Mouse (Mus musculus) MEL (cell line): ENCODE data around the gene Ncoa5. TPM values are rescaled to one million over a fixed set of nuclear protein-coding genes. Genes with fewer than 3 reads are reported as not detected.

Experiments used
- DNase-seq: peaks from one replicate; pipeline ENCODE4 v3.0.0; 2011; ENCODE audit warnings: low read depth, low spot score
- H3K27ac ChIP-seq: 2 replicates; pipeline ENCODE4 v1.5.1; 2012; ENCODE audit warnings: low read depth, mild to moderate bottlenecking, control low read depth, low read length, moderate library complexity; ENCODE audit not compliant: control insufficient read depth
- H3K27me3 ChIP-seq, 2 experiments: fragments of 150-350 bp in 1 of 2; sonication (generic) in 1 of 2; 2 replicates each; pipeline ENCODE4 v1.6.1; 2012; ENCODE audit warnings: low read length in 2 of 2, mild to moderate bottlenecking in 2 of 2, improper control_type of control experiment in 1 of 2, moderate library complexity in 1 of 2; ENCODE audit not compliant: insufficient read depth in 2 of 2, control insufficient read depth in 1 of 2
- H3K36me3 ChIP-seq, 2 experiments: 2 replicates each; pipeline ENCODE4 v1.6.1; 2012 to 2014; ENCODE audit warnings: low read length in 2 of 2, improper control_type of control experiment in 1 of 2, inconsistent platforms in 1 of 2, mild to moderate bottlenecking in 1 of 2; ENCODE audit not compliant: insufficient read depth in 2 of 2, control insufficient read depth in 1 of 2
- H3K4me1 ChIP-seq, 2 experiments: fragments of 150-350 bp in 1 of 2; sonication (generic) in 1 of 2; 2 replicates each; pipeline ENCODE4 v1.6.1; 2012; ENCODE audit warnings: low read length in 2 of 2, improper control_type of control experiment in 1 of 2, mild to moderate bottlenecking in 1 of 2; ENCODE audit not compliant: insufficient read depth in 2 of 2, control insufficient read depth in 1 of 2
- H3K4me3 ChIP-seq, 2 experiments: fragments of 150-350 bp in 1 of 2; sonication (generic) in 1 of 2; 2 replicates each; pipeline ENCODE4 v1.5.1; 2012; ENCODE audit warnings: low read depth in 2 of 2, low read length in 2 of 2, mild to moderate bottlenecking in 2 of 2, moderate library complexity in 2 of 2, control low read depth in 1 of 2, improper control_type of control experiment in 1 of 2; ENCODE audit not compliant: control insufficient read depth in 1 of 2, insufficient read depth in 1 of 2
- H3K79me2 ChIP-seq: 2 replicates; pipeline ENCODE4 v1.6.1; 2012; ENCODE audit warnings: mild to moderate bottlenecking, low read length, moderate library complexity; ENCODE audit not compliant: control insufficient read depth, poor library complexity, insufficient read depth
- H3K9ac ChIP-seq: 2 replicates; pipeline ENCODE4 v1.6.1; 2012; ENCODE audit warnings: low read depth, mild to moderate bottlenecking, control low read depth, low read length, moderate library complexity; ENCODE audit not compliant: control insufficient read depth, poor library complexity, severe bottlenecking
- H3K9me3 ChIP-seq: fragments of 150-350 bp; sonication (generic); replicated peaks from 2 replicates; pipeline ENCODE4 v1.6.1; 2012; ENCODE audit warnings: mild to moderate bottlenecking, low read length, improper control_type of control experiment, moderate library complexity; ENCODE audit not compliant: insufficient read depth
- BHLHE40 ChIP-seq: IDR thresholded peaks from 2 replicates; pipeline ENCODE4 v1.6.1; 2012; ENCODE audit warnings: low read depth, mild to moderate bottlenecking, inconsistent platforms, low read length, improper control_type of control experiment, borderline replicate concordance
- CHD2 ChIP-seq: IDR thresholded peaks from 2 replicates; pipeline ENCODE4 v1.6.1; 2011; ENCODE audit warnings: low read length, improper control_type of control experiment
- E2F4 ChIP-seq: IDR thresholded peaks from 2 replicates; pipeline ENCODE4 v1.6.1; 2011; ENCODE audit warnings: low read depth, low read length, improper control_type of control experiment, borderline replicate concordance
- EP300 ChIP-seq, 2 experiments: IDR thresholded peaks; 2 replicates each; pipeline ENCODE4 v1.6.1; 2011; ENCODE audit warnings: improper control_type of control experiment in 2 of 2, low read length in 2 of 2, low read depth in 1 of 2, mild to moderate bottlenecking in 1 of 2
- ETS1 ChIP-seq: IDR thresholded peaks from 2 replicates; pipeline ENCODE4 v1.6.1; 2012; ENCODE audit warnings: low read depth, mild to moderate bottlenecking, inconsistent platforms, low read length, improper control_type of control experiment, moderate library complexity
- GABPA ChIP-seq: IDR thresholded peaks from 2 replicates; pipeline ENCODE4 v1.6.1; 2012; ENCODE audit warnings: low read depth, mild to moderate bottlenecking, inconsistent platforms, low read length, improper control_type of control experiment, moderate library complexity
- HCFC1 ChIP-seq: IDR thresholded peaks from 2 replicates; pipeline ENCODE4 v1.6.1; 2012; ENCODE audit warnings: low read depth, mild to moderate bottlenecking, inconsistent platforms, low read length, improper control_type of control experiment, moderate library complexity
- JUND ChIP-seq: IDR thresholded peaks from 2 replicates; pipeline ENCODE4 v1.6.1; 2011; ENCODE audit warnings: low read depth, mild to moderate bottlenecking, improper control_type of control experiment, low read length
- KAT2A ChIP-seq: conservative IDR thresholded peaks from 2 replicates; pipeline ENCODE4 v1.6.1; 2012; ENCODE audit warnings: low read depth, low read length, improper control_type of control experiment, inconsistent platforms
- MAFK ChIP-seq: IDR thresholded peaks from 2 replicates; pipeline ENCODE4 v1.6.1; 2011; ENCODE audit warnings: low read depth, mild to moderate bottlenecking, low read length, improper control_type of control experiment, borderline replicate concordance
- MAZ ChIP-seq: IDR thresholded peaks from 2 replicates; pipeline ENCODE4 v1.6.1; 2012; ENCODE audit warnings: low read depth, mild to moderate bottlenecking, inconsistent platforms, low read length, improper control_type of control experiment
- MXI1 ChIP-seq: IDR thresholded peaks from 2 replicates; pipeline ENCODE4 v1.6.1; 2011; ENCODE audit warnings: mild to moderate bottlenecking, low read depth, low read length, improper control_type of control experiment
- MYB ChIP-seq: IDR thresholded peaks from 2 replicates; pipeline ENCODE4 v1.6.1; 2011; ENCODE audit warnings: mild to moderate bottlenecking, low read depth, low read length, improper control_type of control experiment
- MYC ChIP-seq: IDR thresholded peaks from 2 replicates; pipeline ENCODE4 v1.6.1; 2011; ENCODE audit warnings: low read depth, mild to moderate bottlenecking, low read length, improper control_type of control experiment, moderate library complexity
- NELFE ChIP-seq: IDR thresholded peaks from 2 replicates; pipeline ENCODE4 v1.6.1; 2011; ENCODE audit warnings: low read depth, low read length, improper control_type of control experiment
- POLR2AphosphoS2 ChIP-seq: IDR thresholded peaks from 2 replicates; pipeline ENCODE4 v1.6.1; 2011; ENCODE audit warnings: low read length, improper control_type of control experiment
- SMC3 ChIP-seq: IDR thresholded peaks from 2 replicates; pipeline ENCODE4 v1.6.1; 2011; ENCODE audit warnings: low read depth, low read length, improper control_type of control experiment
- TBP ChIP-seq: IDR thresholded peaks from 2 replicates; pipeline ENCODE4 v1.8.0; 2011; ENCODE audit warnings: low read depth, low read length, improper control_type of control experiment
- USF2 ChIP-seq, 2 experiments: IDR thresholded peaks; 2 replicates each; pipeline ENCODE4 v1.6.1; 2011 to 2012; ENCODE audit warnings: improper control_type of control experiment in 2 of 2, low read length in 2 of 2, borderline replicate concordance in 1 of 2, inconsistent platforms in 1 of 2, low read depth in 1 of 2, mild to moderate bottlenecking in 1 of 2; ENCODE audit not compliant: insufficient read depth in 1 of 2
- ZC3H11A ChIP-seq: IDR thresholded peaks from 2 replicates; pipeline ENCODE4 v1.6.1; 2012; ENCODE audit warnings: low read depth, mild to moderate bottlenecking, inconsistent platforms, low read length, improper control_type of control experiment
- ZKSCAN1 ChIP-seq: IDR thresholded peaks from 2 replicates; pipeline ENCODE4 v1.6.1; 2012; ENCODE audit warnings: low read depth, mild to moderate bottlenecking, inconsistent platforms, low read length, improper control_type of control experiment, moderate library complexity
- polyA plus RNA-seq, 2 experiments: library from polyadenylated mRNA; stranded (reverse) in 1 of 2; unstranded in 1 of 2; fragments of >175 nt in 1 of 2; fragments of >200 nt in 1 of 2; gene quantifications; 2 replicates each; pipeline versions ENCODE4 v1.2.1 to v1.2.4; 2012; ENCODE audit warnings: low replicate concordance in 2 of 2, low read depth in 1 of 2; ENCODE audit not compliant: insufficient read length in 2 of 2, insufficient read depth in 1 of 2, missing spikeins in 1 of 2
- total RNA-seq: library from RNA; depleted of rRNA; stranded (reverse); fragments of 300-350 nt; gene quantifications from 2 replicates; pipeline ENCODE4 v1.2.3, GENCODE M21; 2012

Ncoa5 gene
- total and polyA plus RNA-seq, 3 experiments, result 35.8 to 76.6 (median 61.0) TPM

DNA sequence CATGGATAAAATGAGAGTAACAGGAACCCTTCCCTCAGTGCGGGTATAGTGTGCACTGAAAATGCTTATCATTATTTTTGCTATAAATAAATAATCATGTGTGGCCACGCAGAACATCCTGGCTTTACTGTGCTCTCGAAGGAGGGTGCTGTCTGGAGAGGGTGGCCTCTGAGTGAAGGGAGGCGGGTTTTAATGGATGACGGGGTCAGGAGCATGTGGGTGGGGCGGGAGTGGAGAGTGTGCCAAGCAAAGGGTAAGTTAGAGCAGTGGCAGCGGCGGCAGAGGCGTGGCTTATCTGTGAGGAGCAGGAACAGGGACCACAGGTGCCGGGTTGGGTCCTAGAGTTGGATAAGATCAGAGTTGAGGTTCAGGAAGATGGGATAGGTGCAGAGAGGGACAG, 42.9 kb downstream of the Ncoa5 start:
- no peak overlapping the region for H3K9ac ChIP-seq
- no peaks in the 10 kb centered on the region for H3K36me3 ChIP-seq
- H3K27me3 ChIP-seq, result no peaks in the 10 kb centered on the region
- H3K4me1 ChIP-seq, result 0 out of 4 replicates have a peak, but pooled peaks cover 0 to 11% of the 10 kb centered on the region in 2 experiments
- no peak overlapping the region for H3K4me3 ChIP-seq
- no peak for TF ChIP-seq ZKSCAN1
- no peak for TF ChIP-seq KAT2A
- no peak for TF ChIP-seq CHD2
- TF ChIP-seq MYB, result no peak
- no peak for TF ChIP-seq GABPA
- no peak for TF ChIP-seq MXI1
- no peak for TF ChIP-seq MAFK
- TF ChIP-seq HCFC1, result no peak
- no peak for TF ChIP-seq SMC3
- TF ChIP-seq ETS1, result no peak
- no peak for TF ChIP-seq MYC
- TF ChIP-seq, all 39 proteins: peak for 0
- Histone ChIP-seq H3K27ac (no peak overlapping the region), H3K9me3 (no peaks in the 10 kb centered on the region), H3K79me2 (no peaks in the 10 kb centered on the region)
- peak; percentile 51 for DNase-seq

DNA sequence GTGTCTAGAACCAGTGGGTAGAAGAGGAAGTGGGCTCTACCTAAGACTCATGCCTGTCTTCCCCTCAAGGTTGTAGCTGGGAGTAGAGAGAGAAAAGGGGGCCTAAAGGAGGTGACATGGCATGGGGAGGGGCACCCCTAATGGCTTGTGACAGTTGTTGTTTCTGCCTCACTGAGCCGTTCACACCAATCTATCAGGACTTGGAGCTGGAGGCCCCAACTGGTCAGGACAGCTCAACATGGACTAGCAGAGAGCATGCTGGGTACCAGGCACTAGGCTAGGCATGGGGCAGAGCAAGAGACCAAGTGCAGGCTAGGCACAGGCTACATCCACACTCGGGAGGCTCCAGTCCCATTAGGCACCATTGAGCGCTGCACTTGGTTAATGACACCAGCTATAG, 43.6 kb downstream of the Ncoa5 start:
- Histone ChIP-seq H3K27ac (no peak overlapping the region), H3K27me3 (no peaks in the 10 kb centered on the region), H3K79me2 (no peaks in the 10 kb centered on the region), H3K4me3 (no peak overlapping the region), H3K9ac (no peak overlapping the region), H3K4me1 (0 out of 4 replicates have a peak, but pooled peaks cover 0 to 11% of the 10 kb centered on the region in 2 experiments), H3K9me3 (no peaks in the 10 kb centered on the region), H3K36me3 (no peaks in the 10 kb centered on the region)
- DNase-seq, result no peak
- TF ChIP-seq EP300 (IDR thresholded peaks at IDR 0.05; ENCODE audit: low read depth in 1 of 2, low read length in 2 of 2), result no peak
- TF ChIP-seq MYB, result no peak
- no peak for TF ChIP-seq MAZ

DNA sequence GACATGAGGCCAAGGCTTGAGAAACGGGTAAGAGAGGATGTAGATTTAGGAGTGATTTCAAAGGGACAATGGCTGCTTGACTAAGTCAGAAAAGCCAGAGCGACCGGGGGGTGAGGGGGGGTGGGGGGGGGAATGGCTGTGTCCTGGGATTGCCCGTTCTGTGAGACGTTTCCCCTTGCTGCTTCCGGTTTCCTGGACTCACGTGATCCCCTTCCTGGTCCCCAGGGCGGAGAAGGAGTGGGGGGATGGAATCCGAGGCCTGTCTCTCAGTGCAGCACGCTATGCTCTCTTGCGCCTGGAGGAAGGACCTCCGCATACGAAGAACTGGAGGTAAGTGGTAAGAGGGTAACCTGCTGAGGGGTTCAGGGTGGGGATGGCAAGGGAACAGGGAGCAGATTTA, 45.9 kb downstream of the Ncoa5 start:
- Histone ChIP-seq H3K9ac (no peak overlapping the region), H3K9me3 (no peaks in the 10 kb centered on the region), H3K4me3 (no peak overlapping the region), H3K27ac (no peak overlapping the region), H3K36me3 (no peaks in the 10 kb centered on the region), H3K4me1 (0 out of 4 replicates have a peak, but pooled peaks cover 0 to 11% of the 10 kb centered on the region in 2 experiments), H3K79me2 (no peaks in the 10 kb centered on the region), H3K27me3 (no peaks in the 10 kb centered on the region)
- TF ChIP-seq BHLHE40 (no peak), EP300 (IDR thresholded peaks at IDR 0.05; ENCODE audit: low read depth in 1 of 2, low read length in 2 of 2) (no peak), JUND (no peak), HCFC1 (no peak), ZC3H11A (no peak), TBP (no peak), E2F4 (no peak), SMC3 (no peak), MYB (no peak), POLR2AphosphoS2 (no peak), NELFE (no peak), USF2 (IDR thresholded peaks at IDR 0.05; ENCODE audit: borderline replicate concordance in 1 of 2, insufficient read depth in 1 of 2, low read depth in 1 of 2, low read length in 2 of 2) (no peak), ETS1 (no peak)
- no peak for DNase-seq
